Mouse (Mus musculus): Measurements from ENCODE around the gene Nt5dc1.
"Not testable (repeated sequence)": the region's sequence is repeated elsewhere in the genome, so short reads cannot be mapped to it uniquely, and the experiment has no call there.

Nt5dc1 gene

DNA sequence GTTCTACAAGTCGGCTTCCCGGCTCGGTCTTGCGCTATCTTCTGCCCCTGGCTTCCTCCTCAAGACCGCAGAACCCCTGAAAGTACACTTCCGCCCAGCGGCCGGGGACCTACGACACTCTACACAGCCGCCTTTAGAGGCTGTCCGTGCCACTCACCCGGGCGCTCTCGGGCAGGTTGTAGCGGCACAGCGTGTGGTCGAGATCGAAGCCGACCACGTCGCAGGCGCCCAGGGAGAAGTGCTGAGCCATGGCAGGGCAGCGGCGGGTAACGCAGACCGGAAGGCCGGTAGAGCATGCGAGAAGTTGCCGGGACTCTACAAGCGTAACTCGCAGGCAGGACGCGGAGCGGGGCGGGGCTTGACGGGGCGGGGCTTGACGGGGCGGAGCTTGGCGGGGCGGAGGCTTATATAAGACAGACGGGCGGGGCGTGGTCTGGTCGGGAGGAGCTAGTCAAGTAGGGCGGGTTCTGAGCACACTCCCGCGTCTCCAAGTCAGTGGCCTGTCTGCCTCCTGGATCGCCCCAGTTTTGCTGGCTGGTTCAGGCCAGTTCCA lies at the start of gene Nt5dc1:
Gene Nt5dc1 (minus strand): TSS at position 349 of the 553 bp plus-strand sequence.
- peak; percentile 95 for DNase-seq (ENCODE audit: low spot score)

DNA sequence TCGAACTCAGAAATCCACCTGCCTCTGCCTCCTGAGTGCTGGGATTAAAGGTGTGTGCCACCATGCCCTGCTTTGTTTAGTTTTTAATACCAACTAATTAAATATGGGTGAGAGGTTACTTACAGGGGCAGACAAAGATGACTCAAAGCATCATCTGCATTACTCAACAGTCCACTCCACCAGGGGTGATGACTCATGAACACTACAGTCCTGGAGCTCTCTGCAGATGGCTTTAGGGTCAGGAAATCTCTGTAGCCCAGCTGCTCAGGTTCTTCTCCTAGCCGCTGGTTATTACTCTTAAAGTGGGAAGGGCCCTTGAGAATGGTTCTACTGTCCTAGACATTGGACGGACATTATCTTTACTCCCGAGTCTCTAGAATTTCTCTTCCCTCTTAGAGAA lies 46.0 kb upstream of the Nt5dc1 start:
- no peak for DNase-seq (ENCODE audit: low spot score)

- DNase-seq (ENCODE audit: low spot score): no peak
Observed at GRCm38 (mm10) chr10:34461451-34461850, 43.1 kb upstream of the Nt5dc1 start.

- no peak for DNase-seq (ENCODE audit: low spot score)
Observed at GRCm38 (mm10) chr10:34449469-34449868, 31.1 kb upstream of the Nt5dc1 start.

DNA sequence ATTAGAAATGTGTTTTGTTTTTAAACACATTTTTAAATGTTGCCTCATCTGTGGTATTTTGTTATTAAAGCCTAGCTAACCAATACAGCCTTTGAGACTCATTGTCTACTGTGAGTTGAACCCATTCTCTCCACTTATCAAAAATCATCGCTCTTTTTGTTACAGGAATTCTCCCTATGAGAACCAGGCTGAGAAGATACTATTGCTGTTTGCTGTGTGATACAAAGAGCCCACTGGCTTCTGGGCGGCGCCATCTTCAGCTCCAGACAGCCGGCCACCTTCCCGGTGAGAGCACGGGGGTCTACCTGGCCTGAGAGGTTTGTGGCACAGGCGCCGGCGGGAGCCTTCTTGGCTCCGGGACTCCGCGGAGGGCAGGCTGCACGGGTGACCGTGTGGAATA lies 15.8 kb upstream of the Nt5dc1 start:
- not testable (repeated sequence) for DNase-seq (ENCODE audit: low spot score)

DNA sequence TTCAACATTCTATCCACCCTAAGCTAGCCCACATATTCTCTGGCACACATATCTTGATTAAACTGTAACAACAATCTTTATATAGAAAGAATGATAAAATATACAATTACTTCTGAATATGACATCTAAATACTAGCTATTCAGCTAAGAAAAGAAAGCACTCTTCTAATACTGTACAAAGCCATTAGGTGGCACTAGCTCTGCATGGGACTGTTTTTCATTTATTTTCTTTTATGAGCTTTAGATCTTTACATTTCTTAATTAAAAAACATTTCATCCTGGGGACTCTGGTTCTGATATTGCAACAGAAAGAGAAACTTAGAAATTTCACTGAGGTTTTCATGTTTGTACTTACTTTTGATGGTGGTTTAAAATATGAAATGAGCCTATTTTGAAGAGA lies 13.4 kb upstream of the Nt5dc1 start:
- no peak for DNase-seq (ENCODE audit: low spot score)

GRCm38 (mm10) chr10:34418794-34419193 lies 442 bp upstream of the Nt5dc1 start:
- not testable (repeated sequence) for DNase-seq (ENCODE audit: low spot score)

GRCm38 (mm10) chr10:34399267-34399666 lies 19.1 kb downstream of the Nt5dc1 start:
- DNase-seq (ENCODE audit: low spot score): no peak

GRCm38 (mm10) chr10:34396959-34397358 lies 21.4 kb downstream of the Nt5dc1 start:
- DNase-seq (ENCODE audit: low spot score): no peak

DNA sequence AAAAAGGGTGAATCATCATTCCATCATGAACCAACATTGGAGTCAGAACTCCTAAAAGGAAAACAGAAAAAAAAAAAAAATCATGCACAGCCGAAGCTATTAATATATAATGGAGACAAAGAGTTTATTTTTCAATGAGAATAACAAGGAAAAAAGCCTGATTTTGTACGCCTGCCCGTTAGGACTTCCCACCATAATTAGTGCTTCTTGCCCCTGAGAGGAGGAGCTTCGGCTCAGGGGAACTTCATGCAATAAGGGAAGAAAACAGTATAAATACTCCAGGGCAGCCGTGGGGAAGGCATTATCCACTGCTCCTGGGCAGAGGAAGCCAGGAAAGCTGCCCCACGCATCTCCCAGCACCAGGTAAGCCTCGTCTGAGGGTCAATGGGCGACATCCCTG lies 28.7 kb downstream of the Nt5dc1 start, which contains the start of gene Col10a1:
Gene Col10a1 (plus strand): TSS at position 301 of the 400 bp plus-strand sequence.
- DNase-seq (ENCODE audit: low spot score): no peak

DNA sequence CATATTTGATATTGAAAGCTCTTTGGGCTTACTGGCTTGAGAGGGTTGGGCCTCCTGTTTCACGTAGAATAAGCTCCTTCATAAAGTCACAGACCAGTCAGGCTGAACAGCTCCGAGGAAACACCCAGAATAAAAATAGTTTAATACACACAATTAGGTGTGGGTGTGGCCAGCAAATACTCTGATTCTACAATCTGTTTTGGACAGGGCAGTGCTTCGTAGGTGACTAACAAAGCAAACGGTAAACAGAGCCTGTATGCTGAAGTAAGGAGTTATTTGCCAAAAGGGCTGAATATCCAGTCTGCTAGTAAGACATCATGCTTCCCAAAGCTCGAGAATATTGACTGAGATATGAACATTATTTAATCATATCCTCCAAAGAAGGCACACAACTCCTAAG lies 32.7 kb downstream of the Nt5dc1 start:
- no peak for DNase-seq (ENCODE audit: low spot score)

- no peak for DNase-seq (ENCODE audit: low spot score)
Observed at GRCm38 (mm10) chr10:34373332-34373731, 45.0 kb downstream of the Nt5dc1 start.

- no peak for DNase-seq (ENCODE audit: low spot score)
Observed at GRCm38 (mm10) chr10:34368138-34368537, 50.2 kb downstream of the Nt5dc1 start.

- DNase-seq (ENCODE audit: low spot score): no peak
Observed at GRCm38 (mm10) chr10:34363756-34364155, 54.6 kb downstream of the Nt5dc1 start.

DNA sequence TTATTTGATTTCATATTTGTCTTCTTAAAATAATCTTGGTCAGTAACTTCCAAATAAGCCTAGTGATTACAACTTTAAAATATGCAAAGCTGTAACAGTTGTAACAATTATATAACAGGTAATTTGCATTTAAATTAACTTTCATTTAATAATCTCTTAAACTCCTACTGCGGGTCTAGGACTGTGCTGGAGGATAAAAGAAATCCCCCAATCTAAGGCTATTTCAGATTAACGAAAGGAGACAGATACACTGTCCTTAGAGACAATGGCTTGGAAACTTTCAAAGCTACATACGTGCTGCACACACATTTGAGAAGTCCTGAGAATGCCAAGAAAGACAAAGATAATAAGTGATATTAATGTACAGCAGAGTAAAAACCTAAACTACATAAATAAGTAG lies 60.1 kb downstream of the Nt5dc1 start:
- DNase-seq (ENCODE audit: low spot score): no peak

- DNase-seq (ENCODE audit: low spot score): no peak
Observed at GRCm38 (mm10) chr10:34352166-34352565, 66.2 kb downstream of the Nt5dc1 start.

DNA sequence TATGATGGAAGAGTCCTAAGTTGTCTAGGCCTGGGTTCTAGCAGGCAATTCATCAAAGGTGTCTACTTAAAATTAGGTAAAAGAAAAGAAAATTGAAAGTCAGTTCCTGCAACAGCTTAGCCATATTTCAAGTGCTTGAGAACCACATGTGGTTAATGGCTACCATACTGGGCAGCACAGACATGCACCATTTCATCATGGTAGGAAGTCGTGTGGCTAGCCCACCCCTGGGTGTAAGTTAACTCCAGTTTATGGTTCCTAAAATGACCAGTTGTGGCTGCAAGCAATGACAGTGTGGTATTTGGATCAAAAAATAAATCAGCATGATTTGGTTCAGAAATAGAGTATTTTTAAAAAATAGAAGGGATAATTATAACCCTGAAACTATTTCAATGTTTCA lies 76.5 kb downstream of the Nt5dc1 start:
- DNase-seq (ENCODE audit: low spot score): no peak

DNA sequence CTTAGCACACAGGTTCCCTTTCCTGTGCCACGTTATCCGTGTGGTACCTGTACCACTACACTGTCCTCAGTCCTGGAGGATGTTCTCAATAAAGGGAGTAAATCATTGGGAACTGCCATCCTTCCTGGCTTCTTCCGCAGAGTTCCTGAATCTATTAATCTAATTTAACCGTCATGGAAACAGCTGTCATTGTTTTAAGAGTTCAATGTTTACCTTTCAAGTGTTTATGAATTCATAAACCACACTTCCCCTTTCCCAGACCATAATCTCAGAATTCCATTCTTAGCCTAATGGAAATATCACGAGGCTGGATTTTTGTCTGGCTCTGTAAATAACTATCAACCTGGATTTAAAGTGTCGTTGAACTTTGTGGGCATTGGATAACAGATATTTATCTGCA lies 77.3 kb downstream of the Nt5dc1 start:
- DNase-seq (ENCODE audit: low spot score): no peak

DNA sequence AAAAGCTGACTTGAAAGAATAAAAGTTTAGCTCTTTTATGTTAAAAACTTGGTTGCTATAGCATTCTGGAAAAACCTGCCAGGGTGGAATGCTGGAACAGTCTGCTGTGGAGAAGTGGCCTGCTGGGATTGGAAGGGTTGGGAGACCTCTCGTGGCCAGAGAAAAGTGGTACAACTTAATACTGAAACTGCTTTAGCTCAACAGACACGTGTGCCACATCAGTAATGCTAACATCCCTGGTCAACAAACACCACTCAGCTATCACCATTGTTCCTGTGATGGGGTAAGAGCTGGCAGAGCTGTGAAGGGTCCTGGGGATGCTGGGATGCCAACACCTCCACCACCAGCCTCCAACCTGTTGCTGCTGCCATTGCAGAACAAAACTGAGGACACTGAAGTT lies 90.0 kb downstream of the Nt5dc1 start:
- peak; percentile 16 for DNase-seq (ENCODE audit: low spot score)

- no peak for DNase-seq (ENCODE audit: low spot score)
Observed at GRCm38 (mm10) chr10:34327144-34327543, 91.2 kb downstream of the Nt5dc1 start.

DNA sequence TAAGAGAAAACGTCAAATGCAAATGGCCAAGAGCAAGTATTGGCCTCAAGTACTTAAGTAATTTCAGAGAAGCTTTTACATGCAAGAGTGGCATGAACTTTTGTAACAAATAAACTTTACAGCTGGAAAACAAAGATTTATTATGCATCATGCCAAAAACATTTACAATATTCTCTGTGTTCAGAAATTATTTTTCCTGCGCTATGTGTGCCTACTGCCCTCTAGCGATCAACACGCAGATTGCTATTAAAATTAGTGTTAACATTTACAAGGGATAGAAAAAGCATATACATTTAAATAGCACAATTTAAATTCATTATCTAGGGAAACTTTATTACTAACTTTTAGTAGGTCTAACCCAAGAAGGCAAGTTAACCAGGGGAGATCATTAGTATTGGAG lies 91.7 kb downstream of the Nt5dc1 start:
- DNase-seq (ENCODE audit: low spot score): no peak

DNA sequence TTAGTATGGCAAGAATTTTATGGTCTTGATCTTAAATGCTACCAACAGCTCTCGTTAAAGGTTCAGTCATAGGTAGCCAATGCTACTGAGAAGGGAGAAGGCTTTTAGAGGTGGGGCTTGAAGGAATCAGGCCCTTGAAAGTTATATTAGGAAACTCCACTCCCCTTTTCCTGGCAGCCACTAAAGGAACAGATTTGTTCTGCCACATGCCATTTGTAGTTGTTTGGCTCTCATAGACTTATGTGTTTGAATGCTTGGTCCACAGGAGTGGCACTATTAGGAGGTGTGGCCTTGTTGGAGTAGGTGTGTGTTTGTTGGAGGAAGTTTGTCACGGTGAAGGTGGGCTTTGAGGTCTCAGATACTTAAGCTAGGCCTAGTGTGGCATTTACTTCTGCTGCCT lies 97.5 kb downstream of the Nt5dc1 start:
- DNase-seq (ENCODE audit: low spot score): no peak

GRCm38 (mm10) chr10:34317217-34317606 lies 101.1 kb downstream of the Nt5dc1 start:
- DNase-seq (ENCODE audit: low spot score): no peak

- peak; percentile 39 for DNase-seq (ENCODE audit: low spot score)
Observed at GRCm38 (mm10) chr10:34316571-34317216, 101.7 kb downstream of the Nt5dc1 start.

Data from ovary, postnatal 36 days (tissue).